26 mouse cellular contexts compared by ENCODE assay signal in genomic region chr3:31157776-31158175, GRCm38 (mm10). TPM values are rescaled to one million over a fixed set of nuclear protein-coding genes. Genes with fewer than 3 reads are reported as not detected.
A peak's percentile ranks its signal among the peaks of the same experiment; 100 is the strongest.
DNase-seq lines count a peak whose midpoint lies in the region; ATAC-seq and TF ChIP-seq lines count a peak whose summit lies in the region.
"Had no signal": no experiment of that assay in that cellular context is flagged by ENCODE, and none has a peak within 500 bp of the region (broad histone marks: within the 10 kb centered on the region; RNA-seq: fewer than 3 reads in every experiment).

No protein-coding gene starts in this region.

- no peak overlapping the region for H3K4me3 ChIP-seq in heart, embryonic 11.5 days (ENCODE audit: low read depth, low read length)
- no peak overlapping the region for H3K4me3 ChIP-seq in MEL (ENCODE audit: control insufficient read depth in 1 of 2, insufficient read depth in 1 of 2, low read depth in 2 of 2, low read length in 2 of 2)
- H3K4me3 ChIP-seq: embryonic facial prominence, embryonic 15.5 days; heart, adult 2 months; heart, embryonic 10.5 days had no signal

- H3K27me3 ChIP-seq in heart, embryonic 11.5 days (ENCODE audit: control insufficient read depth, insufficient read depth, low read length) = no peaks in the 10 kb centered on the region
- H3K27me3 ChIP-seq in MEL (ENCODE audit: control insufficient read depth in 1 of 2, insufficient read depth in 2 of 2, low read length in 2 of 2) = peaks cover 0 to 3% of the 10 kb centered on the region in 2 experiments; a peak in 1 of 4 replicates
- H3K27me3 ChIP-seq: embryonic facial prominence, embryonic 15.5 days had no signal

- no peak for TF ChIP-seq POLR2A in MEL (IDR thresholded peaks at IDR 0.05; ENCODE audit: control insufficient read depth in 1 of 2, insufficient read depth in 1 of 2, low read depth in 1 of 2, low read length in 2 of 2, poor library complexity in 1 of 2)

- no peaks in the 10 kb centered on the region for H3K79me2 ChIP-seq in MEL (ENCODE audit: control insufficient read depth, insufficient read depth, low read length, poor library complexity)

- ATAC-seq in heart, embryonic 11.5 days (replicated peaks; ENCODE audit: insufficient number of reproducible peaks, low FRiP score, low TSS enrichment) = no peak
- ATAC-seq: activated CD4-positive, CD25-positive, alpha-beta regulatory T cell, adult 4 months; CD4-positive, CD25-positive, alpha-beta regulatory T cell, adult 4 months; forebrain, embryonic 14.5 days; forebrain, postnatal 0 days had no signal

- H3K4me2 ChIP-seq in heart, embryonic 11.5 days = no peak overlapping the region
- H3K4me2 ChIP-seq: embryonic facial prominence, embryonic 15.5 days; hindbrain, embryonic 14.5 days had no signal

- no peak overlapping the region for H3K9ac ChIP-seq in heart, embryonic 11.5 days (ENCODE audit: low read depth, low read length)
- H3K9ac ChIP-seq in MEL (ENCODE audit: control insufficient read depth, low read depth, low read length, poor library complexity, severe bottlenecking) = no peak overlapping the region
- H3K9ac ChIP-seq: embryonic facial prominence, embryonic 15.5 days; forebrain, postnatal 0 days; hindbrain, embryonic 14.5 days had no signal

- TF ChIP-seq CTCF in MEL (IDR thresholded peaks at IDR 0.05 in 2 of 3, conservative IDR thresholded peaks at IDR 0.05 in 1 of 3; ENCODE audit: control insufficient read depth in 1 of 3, insufficient read depth in 1 of 3, low read depth in 2 of 3, low read length in 3 of 3, poor library complexity in 1 of 3, severe bottlenecking in 1 of 3) = no peak

- TF ChIP-seq RAD21 in MEL (IDR thresholded peaks at IDR 0.05; ENCODE audit: low read depth, low read length) = no peak

- H3K27ac ChIP-seq in heart, embryonic 11.5 days (ENCODE audit: low read depth, low read length) = no peak overlapping the region
- no peak overlapping the region for H3K27ac ChIP-seq in MEL (ENCODE audit: control insufficient read depth, low read depth, low read length)
- H3K27ac ChIP-seq: embryonic facial prominence, embryonic 15.5 days; heart, adult 2 months; heart, embryonic 10.5 days; hindbrain, embryonic 14.5 days had no signal

- no peaks in the 10 kb centered on the region for H3K36me3 ChIP-seq in heart, embryonic 11.5 days (ENCODE audit: control insufficient read depth, insufficient read depth, low read length)
- H3K36me3 ChIP-seq in MEL (ENCODE audit: control insufficient read depth in 1 of 2, insufficient read depth in 2 of 2, low read length in 2 of 2) = no peaks in the 10 kb centered on the region
- H3K36me3 ChIP-seq: embryonic facial prominence, embryonic 15.5 days; heart, embryonic 10.5 days had no signal

- H3K9me3 ChIP-seq in heart, embryonic 11.5 days (replicated peaks; ENCODE audit: control insufficient read depth, low read length) = no peaks in the 10 kb centered on the region
- no peaks in the 10 kb centered on the region for H3K9me3 ChIP-seq in MEL (replicated peaks; ENCODE audit: insufficient read depth, low read length)
- H3K9me3 ChIP-seq: embryonic facial prominence, embryonic 15.5 days; heart, embryonic 10.5 days had no signal

- no peak for TF ChIP-seq EP300 in MEL (IDR thresholded peaks at IDR 0.05; ENCODE audit: low read depth in 1 of 2, low read length in 2 of 2)

- intact Hi-C loops in left cerebral cortex, postnatal 25 days (cut with DNase I) = no loop called here

- peak; percentile 34 for DNase-seq in heart, postnatal 4 days
- peak; percentile 28 for DNase-seq in kidney, postnatal 14 days
- no peak for DNase-seq in kidney, postnatal 4 days
- peak; percentile 21 for DNase-seq in lung, postnatal 10 days
- no peak for DNase-seq in lung, postnatal 36 days
- peak; percentile 51 for DNase-seq in MEL (ENCODE audit: low read depth, low spot score)
- DNase-seq in left cerebral cortex, postnatal 25 days (ENCODE audit: low spot score in 2 of 2) = no peak
- DNase-seq: adrenal gland, adult 8-10 months; adrenal gland, postnatal 25 days; cerebellum, adult 11-12 months; cerebellum, adult 8-10 months; cerebellum, postnatal 10 days; cerebellum, postnatal 36 days; embryo, embryonic 11 days; forebrain, postnatal 0 days; gastrocnemius, postnatal 36 days; heart, adult 2 months had no signal

- no peaks in the 10 kb centered on the region for H3K4me1 ChIP-seq in heart, embryonic 11.5 days (ENCODE audit: control insufficient read depth, insufficient read depth, low read length)
- H3K4me1 ChIP-seq in MEL (ENCODE audit: control insufficient read depth in 1 of 2, insufficient read depth in 2 of 2, low read length in 2 of 2) = 0 out of 4 replicates have a peak, but pooled peaks cover 0 to 2% of the 10 kb centered on the region in 2 experiments
- H3K4me1 ChIP-seq: heart, embryonic 10.5 days had no signal

- WGBS in heart, embryonic 11.5 days (ENCODE audit: insufficient replicate concordance) = 73% methylated on average over 15 of the region's 15 CpGs

TF ChIP-seq in MEL, 35 proteins besides CTCF, POLR2A, EP300 and RAD21:
- TF ChIP-seq JUND (IDR thresholded peaks at IDR 0.05; ENCODE audit: low read depth, low read length) = no peak
- no peak for TF ChIP-seq MAX (IDR thresholded peaks at IDR 0.05; ENCODE audit: low read length)
- no peak for TF ChIP-seq ETS1 (IDR thresholded peaks at IDR 0.05; ENCODE audit: low read depth, low read length)

RNA-seq across cellular contexts. Expression of gene Cldn11, which starts 8.1 kb away (rescaled TPM):
- total RNA-seq in heart, postnatal 4 days (2021) = 1 to 10 TPM; 3.2 to 3.7 TPM
- 5.2 and 6.6 TPM in 2 replicates for polyA plus RNA-seq in heart, embryonic 11.5 days (2014; fragmentation: Nextera tagmentation; extraction: Ambion mirVana)
- total RNA-seq in MEL (2012; rRNA removed) = not detected in 2 replicates
- not detected for polyA plus RNA-seq in MEL (2012; ENCODE audit: insufficient read depth in 1 of 2, insufficient read length in 2 of 2, low read depth in 1 of 2, low replicate concordance in 2 of 2, missing spikeins in 1 of 2)
- 100 to 1,000 TPM; 148 to 171 TPM for total RNA-seq in left cerebral cortex, postnatal 25 days (2021)
- total RNA-seq: granulocyte monocyte progenitor cell, adult 5-6 weeks had no signal
- polyA plus RNA-seq: activated CD4-positive, CD25-positive, alpha-beta regulatory T cell, adult 4 months; C2C12; CD4-positive, CD25-positive, alpha-beta regulatory T cell, adult 4 months had no signal

Comparison
In these comparisons a context has a peak if more than half of its experiments do, and no peak if none do; other contexts are left out.
1. DNase-seq: peak in heart, postnatal 4 days (single experiment), kidney, postnatal 14 days (single experiment), lung, postnatal 10 days (single experiment) and MEL (single experiment); none in kidney, postnatal 4 days (0 of 2), lung, postnatal 36 days (single experiment) and left cerebral cortex, postnatal 25 days (0 of 2).
2. RNA of gene Cldn11, which starts 8.1 kb away (total RNA-seq): 148 to 171 TPM in left cerebral cortex, postnatal 25 days; 3.2 to 3.7 TPM in heart, postnatal 4 days and not detected in MEL; every median in the first group is over 10 times any median in the second.